Mouse (Mus musculus): ENCODE measurements around the gene Naa16.

DNA sequence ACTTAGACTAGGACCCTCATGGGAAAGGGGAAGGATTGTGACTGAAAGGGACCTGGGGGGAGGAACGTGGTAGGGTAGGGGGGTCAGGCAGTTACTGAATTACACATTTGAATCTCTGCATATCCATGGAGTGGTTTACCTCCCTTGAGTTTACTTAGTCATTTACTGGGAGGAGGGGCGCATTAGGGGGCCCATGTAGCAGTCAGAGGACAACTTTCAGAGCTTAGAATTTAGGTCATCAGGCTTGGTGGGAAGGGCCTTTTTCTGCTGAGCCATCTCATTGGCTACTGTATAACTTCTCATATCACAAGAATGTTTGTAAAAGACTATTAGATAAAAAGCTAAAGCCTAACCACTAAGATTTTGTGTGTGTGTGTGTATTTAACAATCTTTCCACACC, 20.1 kb upstream of the Naa16 start:
- TF ChIP-seq CTCF (IDR thresholded peaks at IDR 0.05; ENCODE audit: low read depth) = no peak
- no peak for TF ChIP-seq EP300 (IDR thresholded peaks at IDR 0.05; ENCODE audit: low read depth)

Measured in liver, postnatal 0 days (tissue).